Mouse (Mus musculus) activated CD4-positive, CD25-positive, alpha-beta regulatory T cell, adult 4 months (primary cell): ENCODE measurements around the gene Rfesd. TPM values are rescaled to one million over a fixed set of nuclear protein-coding genes. Genes with fewer than 3 reads are reported as not detected.

Experiments used
- ATAC-seq: one replicate; pipeline ENCODE4 v1.8.0; 2017
- polyA plus RNA-seq, 2 experiments: library from polyadenylated mRNA; unstranded; fragments of 100-300 nt; shearing (Covaris generic); gene quantifications; one replicate each; pipeline ENCODE4 v1.2.1; 2017

The Rfesd gene
- polyA plus RNA-seq = 10 to 100 TPM; 35.9 to 38.4 TPM

- ATAC-seq = peak; percentile 93
These were observed at the start of gene Rfesd for GRCm38 (mm10) chr13:76017974-76018843. Gene Rfesd (minus strand): TSS chr13:76018719.

GRCm38 (mm10) chr13:76064363-76064945, 45.9 kb upstream of the Rfesd start:
- ATAC-seq = no peak

- ATAC-seq = no peak
These were observed 45.0 kb upstream of the Rfesd start for GRCm38 (mm10) chr13:76063548-76063947.

- no peak for ATAC-seq
These were observed 44.0 kb upstream of the Rfesd start for GRCm38 (mm10) chr13:76062569-76062968.

GRCm38 (mm10) chr13:76062126-76062525, 43.6 kb upstream of the Rfesd start:
- no peak for ATAC-seq

GRCm38 (mm10) chr13:76059591-76059990, 41.1 kb upstream of the Rfesd start:
- ATAC-seq = no peak

- ATAC-seq = no peak
These were observed 38.9 kb upstream of the Rfesd start for GRCm38 (mm10) chr13:76057267-76058069.

- no peak for ATAC-seq
These were observed 38.4 kb upstream of the Rfesd start, which contains the start of gene Gpr150 for GRCm38 (mm10) chr13:76056896-76057266. Gene Gpr150 (minus strand): TSS chr13:76056996.

- peak; percentile 65 for ATAC-seq
These were observed 37.8 kb upstream of the Rfesd start for GRCm38 (mm10) chr13:76056261-76056724.

- no peak for ATAC-seq
These were observed 37.1 kb upstream of the Rfesd start for GRCm38 (mm10) chr13:76055391-76056232.

GRCm38 (mm10) chr13:76044971-76045370, 26.5 kb upstream of the Rfesd start:
- no peak for ATAC-seq

GRCm38 (mm10) chr13:76042455-76042854, 23.9 kb upstream of the Rfesd start:
- ATAC-seq = no peak

GRCm38 (mm10) chr13:76024588-76024987, 6.1 kb upstream of the Rfesd start:
- ATAC-seq = no peak

GRCm38 (mm10) chr13:76021782-76022181, 3.3 kb upstream of the Rfesd start:
- ATAC-seq = no peak

GRCm38 (mm10) chr13:76018844-76019400, 403 bp upstream of the Rfesd start:
- ATAC-seq = peak; percentile 24

- ATAC-seq = no peak
These were observed 1.1 kb downstream of the Rfesd start for GRCm38 (mm10) chr13:76017465-76017864.

GRCm38 (mm10) chr13:76014511-76014910, 4.0 kb downstream of the Rfesd start:
- no peak for ATAC-seq

GRCm38 (mm10) chr13:76003272-76003671, 15.2 kb downstream of the Rfesd start:
- ATAC-seq = no peak

- ATAC-seq = no peak
These were observed 26.1 kb downstream of the Rfesd start for GRCm38 (mm10) chr13:75992169-75993028.

GRCm38 (mm10) chr13:75988096-75988495, 30.4 kb downstream of the Rfesd start:
- no peak for ATAC-seq

GRCm38 (mm10) chr13:75981901-75982300, 36.6 kb downstream of the Rfesd start:
- ATAC-seq = peak; percentile 46
